Mouse (Mus musculus) bone marrow macrophage, adult 2 months (primary cell): ENCODE measurements around the gene Htra1.

ENCODE experiments used
- CTCF ChIP-seq: IDR thresholded peaks from 2 replicates; pipeline ENCODE4 v1.5.1; 2012; ENCODE audit warnings: low read depth, mild to moderate bottlenecking, low read length, moderate library complexity
- POLR2A ChIP-seq: IDR thresholded peaks from 2 replicates; pipeline ENCODE4 v1.6.1; 2012; ENCODE audit warnings: mild to moderate bottlenecking, low read depth, low read length, borderline replicate concordance

- TF ChIP-seq POLR2A (no peak), CTCF (no peak)
Measured at GRCm38 (mm10) chr7:130969507-130969906, 33.6 kb downstream of the Htra1 start.
